Mouse (Mus musculus): ENCODE measurements around the gene Prdm4. TPM values are rescaled to one million over a fixed set of nuclear protein-coding genes. Genes with fewer than 3 reads are reported as not detected.

Gene Prdm4
- polyA plus RNA-seq, 1 experiment: 26.3 TPM

DNA sequence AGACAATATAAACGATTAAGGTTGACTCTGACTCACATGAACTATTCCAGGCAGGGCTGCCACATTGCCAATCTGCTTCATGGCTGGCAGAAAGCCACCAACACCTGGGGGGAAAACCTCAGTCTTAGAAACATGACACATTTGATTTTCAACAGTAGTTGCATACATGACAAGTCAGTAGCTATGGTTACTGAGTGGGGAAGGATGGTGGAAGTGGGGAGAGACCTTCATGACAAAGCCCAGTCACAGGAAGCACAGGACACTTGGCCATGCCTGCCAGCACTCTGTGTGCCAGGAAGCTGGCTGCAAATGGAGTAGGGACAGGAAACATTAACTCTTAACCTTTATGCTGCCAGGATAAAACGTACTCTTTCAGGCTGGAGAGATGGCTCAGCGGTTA lies 36.5 kb upstream of the Prdm4 start:
- Histone ChIP-seq H3K36me3 (ENCODE audit: control insufficient read depth, insufficient read depth, low read length) (peaks cover 23% of the 10 kb centered on the region), H3K27ac (ENCODE audit: insufficient read depth, low read depth, low read length) (peak overlapping the region; percentile 77)

DNA sequence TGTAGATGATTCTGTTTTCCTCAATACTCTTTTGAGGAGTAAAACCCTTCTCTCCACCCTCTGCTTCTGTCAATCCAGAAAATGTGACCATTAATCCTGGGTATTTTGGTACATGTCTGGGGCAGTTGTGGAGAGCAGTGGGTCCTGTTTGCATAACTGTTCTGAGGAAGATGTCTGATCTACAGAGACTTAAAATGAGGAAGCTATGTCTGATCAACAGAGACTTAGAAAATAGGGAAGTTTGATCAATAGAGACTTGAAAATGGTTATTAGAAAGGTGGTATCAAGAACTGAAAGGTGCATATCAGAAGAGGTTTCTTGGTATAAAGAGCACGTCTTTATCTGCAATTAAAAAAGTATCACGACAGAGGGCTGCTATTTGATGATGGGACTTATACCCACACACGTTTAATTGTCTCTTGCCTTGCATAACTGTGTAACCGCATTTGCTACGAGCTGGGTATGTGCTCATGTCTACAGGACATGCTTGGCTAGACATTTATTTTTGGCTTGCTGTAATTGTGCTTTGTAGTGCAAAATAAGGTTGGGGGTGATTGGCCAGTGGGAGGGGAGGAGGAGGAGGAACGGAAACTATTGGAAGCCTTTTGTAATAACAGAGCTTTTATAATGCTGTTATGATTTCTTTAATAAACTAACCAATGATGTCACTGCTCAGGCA lies 35.0 kb upstream of the Prdm4 start:
- TF ChIP-seq CTCF (IDR thresholded peaks at IDR 0.05; ENCODE audit: extremely low read depth, insufficient read length, insufficient replicate concordance, low read depth, low read length) (no peak), POLR2A (IDR thresholded peaks at IDR 0.05; ENCODE audit: low read depth, low read length) (no peak)
- Histone ChIP-seq H3K4me1 (ENCODE audit: control insufficient read depth, insufficient read depth, insufficient read length, low read length) (peaks cover 12% of the 10 kb centered on the region; the same call in 1 of the 2 replicates), H3K36me3 (ENCODE audit: control insufficient read depth, insufficient read depth, low read length) (peaks cover 33% of the 10 kb centered on the region), H3K27ac (ENCODE audit: insufficient read depth, low read depth, low read length) (no peak overlapping the region), H3K27me3 (ENCODE audit: control insufficient read depth, insufficient read depth, low read length) (no peaks in the 10 kb centered on the region), H3K4me3 (ENCODE audit: low read depth, low read length) (no peak overlapping the region)
- 82% methylated on average over 6 of the region's 6 CpGs for WGBS

More for the DNA sequence above, 36.5 kb upstream of the Prdm4 start:
- H3K27me3 ChIP-seq (ENCODE audit: control insufficient read depth, insufficient read depth, low read length): no peaks in the 10 kb centered on the region
- H3K4me1 ChIP-seq (ENCODE audit: control insufficient read depth, insufficient read depth, insufficient read length, low read length): peaks cover 12% of the 10 kb centered on the region; the same call in 1 of the 2 replicates
- no peak overlapping the region for H3K4me3 ChIP-seq (ENCODE audit: low read depth, low read length)
- no peak for TF ChIP-seq CTCF (IDR thresholded peaks at IDR 0.05; ENCODE audit: extremely low read depth, insufficient read length, insufficient replicate concordance, low read depth, low read length)
- no peak for TF ChIP-seq POLR2A (IDR thresholded peaks at IDR 0.05; ENCODE audit: low read depth, low read length)
- 34% methylated on average over 3 of the region's 3 CpGs for WGBS

DNA sequence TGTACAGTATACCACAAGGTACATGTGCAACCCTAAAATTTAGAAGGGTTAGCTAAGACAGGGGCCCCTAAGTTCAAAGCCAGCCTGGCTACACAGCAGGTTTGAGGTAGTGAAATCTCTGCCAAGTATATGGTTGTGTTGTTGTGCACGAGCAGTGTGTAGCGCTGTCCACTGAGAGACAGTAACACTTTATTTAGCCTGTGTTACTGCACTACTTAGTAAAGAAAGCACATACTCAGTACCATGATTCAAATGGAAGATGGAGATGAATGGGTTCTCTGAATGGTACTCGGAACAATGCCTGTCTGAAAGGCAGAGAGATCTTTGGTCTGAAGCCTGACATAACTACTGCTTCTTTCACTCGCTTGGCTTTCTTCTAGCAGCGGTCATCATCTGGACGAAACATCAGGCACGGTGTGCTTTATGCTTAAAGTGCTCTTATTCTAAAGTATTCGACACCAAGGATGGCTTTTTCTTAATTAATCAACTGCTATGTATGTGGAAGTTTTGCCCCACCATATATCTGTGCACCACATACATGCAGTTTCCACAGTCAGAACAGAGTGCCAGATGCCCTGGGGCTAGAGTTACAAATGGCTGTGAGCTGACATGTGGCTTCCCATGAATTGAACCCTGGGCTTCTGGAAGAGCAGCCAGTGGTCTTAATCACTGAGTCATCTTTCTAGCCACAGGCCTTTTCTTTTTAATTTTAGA lies 31.7 kb upstream of the Prdm4 start:
- Histone ChIP-seq H3K27me3 (ENCODE audit: control insufficient read depth, insufficient read depth, low read length) (no peaks in the 10 kb centered on the region), H3K4me3 (ENCODE audit: low read depth, low read length) (no peak overlapping the region), H3K27ac (ENCODE audit: insufficient read depth, low read depth, low read length) (no peak overlapping the region), H3K36me3 (ENCODE audit: control insufficient read depth, insufficient read depth, low read length) (peaks cover 48% of the 10 kb centered on the region), H3K4me1 (ENCODE audit: control insufficient read depth, insufficient read depth, insufficient read length, low read length) (peaks cover 3% of the 10 kb centered on the region; the same call in 1 of the 2 replicates)
- WGBS: 91% methylated on average over 8 of the region's 8 CpGs
- TF ChIP-seq CTCF (IDR thresholded peaks at IDR 0.05; ENCODE audit: extremely low read depth, insufficient read length, insufficient replicate concordance, low read depth, low read length) (no peak), POLR2A (IDR thresholded peaks at IDR 0.05; ENCODE audit: low read depth, low read length) (no peak)

DNA sequence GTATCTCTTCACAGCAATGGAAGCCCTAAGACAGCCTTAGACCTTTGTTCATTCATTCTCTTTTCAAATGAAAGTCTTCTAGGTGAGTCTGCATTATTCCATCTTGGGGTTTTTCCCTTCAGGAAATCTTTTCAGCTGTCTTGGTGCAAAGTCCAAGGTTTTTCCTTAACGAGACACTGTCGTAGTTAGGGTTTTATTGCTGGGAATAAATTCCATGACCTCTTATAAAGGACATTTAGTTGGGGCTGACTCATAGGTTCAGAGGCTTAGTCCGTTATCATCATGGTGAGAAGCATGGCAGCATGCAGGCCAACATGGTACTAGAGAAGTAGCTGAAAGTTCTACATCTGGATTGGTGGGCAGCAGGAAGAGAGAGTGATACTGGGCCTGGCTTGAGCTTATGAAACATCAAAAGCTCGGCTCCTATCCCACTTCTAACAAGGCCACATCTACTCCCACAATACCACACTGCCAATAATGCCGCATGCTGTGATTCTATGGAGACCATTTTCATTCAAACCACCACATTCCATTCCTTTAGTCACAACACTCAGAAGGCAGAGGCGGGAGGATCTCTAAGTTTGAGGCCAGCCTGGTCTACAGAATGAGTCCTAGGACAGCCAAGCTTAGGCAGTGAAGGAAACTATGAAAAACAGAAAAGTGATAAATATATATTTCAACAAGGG lies 19.5 kb upstream of the Prdm4 start:
- Histone ChIP-seq H3K27me3 (ENCODE audit: control insufficient read depth, insufficient read depth, low read length) (no peaks in the 10 kb centered on the region), H3K36me3 (ENCODE audit: control insufficient read depth, insufficient read depth, low read length) (peaks cover 37% of the 10 kb centered on the region), H3K4me3 (ENCODE audit: low read depth, low read length) (no peak overlapping the region), H3K4me1 (ENCODE audit: control insufficient read depth, insufficient read depth, insufficient read length, low read length) (no peaks in the 10 kb centered on the region), H3K27ac (ENCODE audit: insufficient read depth, low read depth, low read length) (no peak overlapping the region)
- no peak for TF ChIP-seq CTCF (IDR thresholded peaks at IDR 0.05; ENCODE audit: extremely low read depth, insufficient read length, insufficient replicate concordance, low read depth, low read length)
- no peak for TF ChIP-seq POLR2A (IDR thresholded peaks at IDR 0.05; ENCODE audit: low read depth, low read length)
- 69% methylated on average over 6 of the region's 6 CpGs for WGBS

DNA sequence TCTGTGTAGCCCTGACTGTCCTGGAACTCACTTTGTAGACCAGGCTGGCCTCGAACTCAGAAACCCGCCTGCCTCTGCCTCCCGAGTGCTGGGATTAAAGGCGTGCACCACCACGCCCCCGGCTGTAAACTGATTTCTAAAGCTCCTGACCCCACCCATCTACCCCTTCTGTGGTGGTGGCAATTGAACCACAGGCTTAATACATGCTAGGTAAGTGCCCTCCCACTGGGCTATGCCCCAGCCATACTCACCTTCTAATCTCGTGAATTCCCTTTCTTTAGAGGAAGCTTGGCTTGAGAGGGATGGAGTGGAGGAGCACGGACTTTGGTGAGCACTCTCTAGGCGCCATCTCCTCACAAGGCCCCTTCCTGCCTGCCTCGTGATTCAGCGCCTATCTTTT lies 13.0 kb upstream of the Prdm4 start:
- Histone ChIP-seq H3K27me3 (ENCODE audit: control insufficient read depth, insufficient read depth, low read length) (no peaks in the 10 kb centered on the region), H3K36me3 (ENCODE audit: control insufficient read depth, insufficient read depth, low read length) (no peaks in the 10 kb centered on the region), H3K4me3 (ENCODE audit: low read depth, low read length) (no peak overlapping the region), H3K4me1 (ENCODE audit: control insufficient read depth, insufficient read depth, insufficient read length, low read length) (no peaks in the 10 kb centered on the region), H3K27ac (ENCODE audit: insufficient read depth, low read depth, low read length) (no peak overlapping the region)
- TF ChIP-seq POLR2A (IDR thresholded peaks at IDR 0.05; ENCODE audit: low read depth, low read length) (no peak), CTCF (IDR thresholded peaks at IDR 0.05; ENCODE audit: extremely low read depth, insufficient read length, insufficient replicate concordance, low read depth, low read length) (no peak)
- WGBS: 89% methylated on average over 11 of the region's 11 CpGs

DNA sequence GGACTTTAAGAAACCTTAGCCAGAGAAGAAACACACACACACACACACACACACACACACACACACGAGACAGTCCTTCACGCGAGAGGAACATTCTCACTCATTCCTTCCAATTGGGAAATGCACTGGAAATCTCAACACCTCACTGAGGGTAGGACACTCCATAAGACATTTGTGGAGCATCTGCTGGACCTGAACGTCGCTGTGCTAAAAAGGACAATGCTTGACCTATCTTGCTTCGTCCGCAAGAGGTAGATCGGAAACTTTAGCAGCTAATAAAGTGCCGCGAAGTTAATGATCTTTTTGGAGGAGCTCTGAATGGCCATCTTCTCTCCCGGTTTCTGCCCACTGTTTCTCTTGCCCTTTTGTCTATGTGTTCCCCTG lies 12.3 kb upstream of the Prdm4 start:
- no peaks in the 10 kb centered on the region for H3K4me1 ChIP-seq (ENCODE audit: control insufficient read depth, insufficient read depth, insufficient read length, low read length)
- no peak overlapping the region for H3K4me3 ChIP-seq (ENCODE audit: low read depth, low read length)
- H3K27me3 ChIP-seq (ENCODE audit: control insufficient read depth, insufficient read depth, low read length): no peaks in the 10 kb centered on the region
- TF ChIP-seq CTCF (IDR thresholded peaks at IDR 0.05; ENCODE audit: extremely low read depth, insufficient read length, insufficient replicate concordance, low read depth, low read length): no peak
- TF ChIP-seq POLR2A (IDR thresholded peaks at IDR 0.05; ENCODE audit: low read depth, low read length): no peak
- no peaks in the 10 kb centered on the region for H3K36me3 ChIP-seq (ENCODE audit: control insufficient read depth, insufficient read depth, low read length)
- H3K27ac ChIP-seq (ENCODE audit: insufficient read depth, low read depth, low read length): no peak overlapping the region
- 37% methylated on average over 11 of the region's 11 CpGs for WGBS
